Mouse (Mus musculus): ENCODE measurements around the gene 5031439G07Rik.

DNA sequence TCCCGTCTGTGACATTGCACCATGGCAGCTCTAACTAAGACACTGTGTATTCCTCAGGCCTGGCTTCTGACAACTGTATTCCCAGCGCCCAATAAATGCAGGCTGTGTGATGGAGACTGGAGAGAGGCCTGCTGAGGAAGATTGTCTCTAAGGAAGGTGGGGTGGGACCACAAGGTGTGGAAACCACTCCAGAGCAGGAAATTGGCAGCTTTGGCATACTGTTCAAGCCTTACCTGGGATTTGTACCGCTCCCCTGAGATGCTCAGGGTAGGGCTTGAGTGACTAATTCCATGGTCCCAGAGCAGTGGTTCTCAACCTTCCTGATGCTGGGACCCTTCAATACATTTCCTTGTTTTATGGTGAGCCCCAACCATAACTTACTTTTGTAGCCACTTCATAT, 747 bp upstream of the 5031439G07Rik start:
- no peak for TF ChIP-seq CTCF (IDR thresholded peaks at IDR 0.05; ENCODE audit: borderline replicate concordance, control insufficient read depth, extremely low read depth, insufficient read depth, low read length, poor library complexity)
- TF ChIP-seq POLR2A (IDR thresholded peaks at IDR 0.05; ENCODE audit: control insufficient read depth, extremely low read depth, insufficient read depth, low read length, poor library complexity) = no peak
